Mouse (Mus musculus) splenic B cell, adult 2 months (primary cell): ENCODE results near the gene Poc1a.

ENCODE experiments used
- DNase-seq: peaks from one replicate; pipeline ENCODE4 v3.0.0-alpha.2; 2011; ENCODE audit warnings: low read depth, low spot score
- H3K27me3 ChIP-seq: 2 replicates; pipeline ENCODE4 v1.6.1; 2012; ENCODE audit warnings: mild to moderate bottlenecking, low read length, moderate library complexity, mixed read lengths; ENCODE audit not compliant: control insufficient read depth, poor library complexity, insufficient read depth, severe bottlenecking
- H3K36me3 ChIP-seq: 2 replicates; pipeline ENCODE4 v1.6.1; 2012; ENCODE audit warnings: mild to moderate bottlenecking, low read length, moderate library complexity, mixed read lengths; ENCODE audit not compliant: control insufficient read depth, poor library complexity, insufficient read depth, severe bottlenecking

The Poc1a gene

GRCm38 (mm10) chr9:106251066-106251465 lies 29.8 kb upstream of the Poc1a start:
- Histone ChIP-seq H3K36me3 (no peaks in the 10 kb centered on the region), H3K27me3 (no peaks in the 10 kb centered on the region)
- DNase-seq: no peak

DNA sequence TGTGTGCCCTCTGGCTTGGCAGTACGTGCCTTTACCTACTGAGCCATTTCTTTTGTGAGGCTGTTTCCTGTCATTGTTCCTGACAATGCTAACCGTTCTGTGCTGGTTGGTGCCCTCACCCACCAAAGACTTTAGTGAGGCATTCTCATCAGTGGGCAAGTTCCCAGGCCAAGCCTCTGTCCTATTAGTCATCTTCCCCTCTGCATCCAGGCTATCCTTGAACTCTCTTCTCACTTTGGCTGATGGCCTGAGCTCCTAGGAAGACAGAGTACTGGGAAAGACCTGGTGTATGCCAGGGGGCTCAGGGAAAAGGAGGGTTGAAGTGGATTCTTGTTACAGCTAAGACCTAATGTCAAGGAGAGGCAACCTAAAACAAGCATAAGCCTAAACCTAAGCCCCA lies 26.9 kb upstream of the Poc1a start:
- no peaks in the 10 kb centered on the region for H3K36me3 ChIP-seq
- no peak for DNase-seq
- no peaks in the 10 kb centered on the region for H3K27me3 ChIP-seq

- no peak for DNase-seq
- H3K36me3 ChIP-seq: no peaks in the 10 kb centered on the region
- H3K27me3 ChIP-seq: no peaks in the 10 kb centered on the region
These were observed 22.4 kb upstream of the Poc1a start for GRCm38 (mm10) chr9:106258412-106258811.

DNA sequence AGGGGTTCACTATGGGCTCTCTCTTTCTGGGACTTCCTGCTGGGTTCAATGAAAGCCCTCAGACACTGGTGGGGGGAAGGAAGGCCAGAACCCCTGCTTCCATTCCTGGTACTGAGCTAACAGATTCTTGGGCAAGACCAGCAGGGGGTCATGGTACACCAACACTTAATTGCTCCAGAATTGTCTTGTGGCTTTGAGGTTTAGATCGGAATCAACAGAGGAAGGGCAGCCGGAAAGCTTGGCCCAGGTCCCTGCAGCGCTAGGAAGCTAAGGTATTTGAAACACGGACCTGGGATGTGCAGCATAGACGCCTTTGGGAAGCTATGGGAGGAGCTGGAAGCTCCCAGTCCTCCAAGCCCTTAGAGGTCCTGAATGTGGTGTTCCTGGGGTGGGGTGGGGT lies 21.9 kb upstream of the Poc1a start:
- no peaks in the 10 kb centered on the region for H3K27me3 ChIP-seq
- DNase-seq: no peak
- H3K36me3 ChIP-seq: no peaks in the 10 kb centered on the region

- DNase-seq: peak; percentile 20
- Histone ChIP-seq H3K27me3 (no peaks in the 10 kb centered on the region), H3K36me3 (no peaks in the 10 kb centered on the region)
These were observed 19.8 kb upstream of the Poc1a start for GRCm38 (mm10) chr9:106261058-106261457.

- Histone ChIP-seq H3K36me3 (no peaks in the 10 kb centered on the region), H3K27me3 (no peaks in the 10 kb centered on the region)
- no peak for DNase-seq
These were observed 19.4 kb upstream of the Poc1a start for GRCm38 (mm10) chr9:106261491-106261890.

DNA sequence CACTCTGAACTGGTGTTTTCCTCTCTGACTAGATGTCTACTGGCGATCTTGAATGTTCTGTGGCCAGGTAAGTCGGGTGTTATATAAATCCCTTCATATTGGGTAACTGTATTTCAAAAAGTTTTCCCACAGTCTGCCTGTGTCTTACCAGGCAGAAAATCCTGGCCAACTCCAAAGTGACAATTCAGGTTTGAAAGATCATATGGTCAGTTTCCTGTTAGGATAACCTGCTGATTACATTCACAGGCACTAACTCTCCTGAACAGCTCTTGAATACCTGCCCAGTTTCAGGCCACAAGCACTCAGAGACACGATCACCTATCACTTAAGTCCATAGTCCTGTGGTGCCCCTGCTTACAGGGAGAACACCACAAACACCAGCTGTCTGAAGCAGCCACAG lies 18.8 kb upstream of the Poc1a start:
- Histone ChIP-seq H3K27me3 (no peaks in the 10 kb centered on the region), H3K36me3 (no peaks in the 10 kb centered on the region)
- no peak for DNase-seq

- no peaks in the 10 kb centered on the region for H3K27me3 ChIP-seq
- no peak for DNase-seq
- H3K36me3 ChIP-seq: no peaks in the 10 kb centered on the region
These were observed 17.4 kb upstream of the Poc1a start for GRCm38 (mm10) chr9:106263381-106263924.

GRCm38 (mm10) chr9:106265358-106266075 lies 15.3 kb upstream of the Poc1a start:
- no peaks in the 10 kb centered on the region for H3K36me3 ChIP-seq
- no peaks in the 10 kb centered on the region for H3K27me3 ChIP-seq
- no peak for DNase-seq

DNA sequence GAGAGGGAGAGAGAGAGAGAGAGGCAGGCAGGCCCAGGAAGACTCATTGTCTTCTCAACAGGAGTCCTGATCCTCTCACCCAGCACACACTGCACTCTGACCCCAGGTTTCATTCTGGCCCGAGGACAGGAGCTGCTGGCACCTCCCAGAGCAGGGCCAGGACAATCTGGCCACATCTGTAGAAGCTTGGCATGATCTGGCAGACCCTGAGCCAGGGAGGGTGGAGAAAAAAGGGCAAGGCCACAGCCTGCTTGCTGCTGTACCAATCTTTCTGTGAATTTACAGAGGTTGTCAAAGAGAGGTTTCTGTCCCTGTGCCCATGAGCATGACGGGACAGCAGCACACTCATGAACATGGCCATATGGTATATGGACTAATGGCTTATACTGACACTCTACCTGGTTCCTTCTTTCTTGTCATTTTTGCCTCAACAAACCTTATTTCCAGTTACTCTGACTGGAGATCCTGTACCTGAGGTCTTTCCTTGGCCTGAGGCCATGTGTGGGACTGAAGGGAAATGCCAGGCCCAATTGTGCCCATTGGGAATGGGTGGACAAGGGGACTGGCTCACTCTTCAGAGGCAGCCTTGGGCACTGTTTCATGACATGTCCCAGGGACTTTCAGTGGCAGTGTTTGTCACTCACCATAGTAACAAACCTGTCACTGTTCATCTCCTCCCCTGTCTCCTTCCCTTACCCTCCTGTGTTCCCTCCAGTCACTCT lies 13.8 kb upstream of the Poc1a start:
- Histone ChIP-seq H3K36me3 (no peaks in the 10 kb centered on the region), H3K27me3 (no peaks in the 10 kb centered on the region)
- DNase-seq: no peak

- no peak for DNase-seq
- Histone ChIP-seq H3K36me3 (no peaks in the 10 kb centered on the region), H3K27me3 (no peaks in the 10 kb centered on the region)
These were observed 12.4 kb upstream of the Poc1a start for GRCm38 (mm10) chr9:106268421-106268820.

GRCm38 (mm10) chr9:106269076-106269788 lies 11.6 kb upstream of the Poc1a start:
- no peak for DNase-seq
- Histone ChIP-seq H3K27me3 (no peaks in the 10 kb centered on the region), H3K36me3 (no peaks in the 10 kb centered on the region)

- no peaks in the 10 kb centered on the region for H3K36me3 ChIP-seq
- DNase-seq: no peak
- no peaks in the 10 kb centered on the region for H3K27me3 ChIP-seq
These were observed 11.0 kb upstream of the Poc1a start for GRCm38 (mm10) chr9:106269879-106270278.

GRCm38 (mm10) chr9:106270656-106271055 lies 10.2 kb upstream of the Poc1a start:
- H3K27me3 ChIP-seq: no peaks in the 10 kb centered on the region
- DNase-seq: no peak
- no peaks in the 10 kb centered on the region for H3K36me3 ChIP-seq

DNA sequence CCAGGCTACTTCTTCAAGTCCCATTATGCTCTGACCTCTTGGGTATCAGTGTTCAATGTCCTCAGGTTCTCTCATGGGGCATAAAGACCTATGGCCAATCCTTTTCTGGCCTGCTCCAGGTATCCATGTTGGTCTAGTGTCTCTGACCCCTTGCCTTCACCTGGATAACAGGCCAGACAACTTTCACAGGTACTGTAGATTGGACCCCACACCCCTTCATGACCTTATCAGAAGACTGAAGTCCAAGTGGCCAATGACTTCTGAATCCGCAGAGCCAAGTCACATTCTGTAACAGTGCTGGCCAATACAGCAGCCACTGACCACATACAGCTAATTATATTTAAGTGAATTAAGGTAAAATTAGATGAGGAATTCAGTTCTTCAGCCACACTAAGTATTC lies 8.6 kb upstream of the Poc1a start:
- Histone ChIP-seq H3K36me3 (no peaks in the 10 kb centered on the region), H3K27me3 (no peaks in the 10 kb centered on the region)
- DNase-seq: no peak
